Mouse (Mus musculus) B cell, adult 2 months (primary cell): ENCODE data around the gene Fam102b.

Experiments used
- DNase-seq, 2 experiments: peaks; one replicate each; pipeline ENCODE4 v3.0.0; 2022

Gene Fam102b

DNA sequence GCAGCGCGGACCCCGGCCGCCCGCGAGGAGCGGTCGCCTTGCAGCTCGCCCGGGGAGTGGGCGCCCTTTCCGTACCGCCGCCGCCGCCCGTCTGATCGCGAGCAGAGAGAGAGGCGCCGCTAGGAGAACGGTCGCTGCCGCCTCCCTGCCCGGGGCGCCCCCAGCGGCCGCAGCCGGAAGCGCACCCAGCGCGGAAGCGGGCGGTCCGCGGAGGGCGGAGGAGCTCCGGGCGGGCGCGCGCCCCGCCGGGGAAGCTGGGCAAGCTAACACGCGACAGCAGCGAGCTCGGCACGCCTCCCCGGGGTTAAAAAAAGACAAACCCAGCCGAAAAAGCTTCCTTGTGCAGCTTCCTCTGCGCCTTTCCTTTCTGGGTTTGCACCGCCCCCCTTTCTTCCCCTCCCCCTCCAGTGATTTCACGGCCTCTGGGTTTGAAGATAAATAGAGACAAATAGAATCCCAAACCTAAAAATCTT, at the start of gene Fam102b:
Gene Fam102b, minus strand, starts transcription at position 93 of the 473 bp plus-strand sequence.
- DNase-seq: peak; percentile 94 to 96

DNA sequence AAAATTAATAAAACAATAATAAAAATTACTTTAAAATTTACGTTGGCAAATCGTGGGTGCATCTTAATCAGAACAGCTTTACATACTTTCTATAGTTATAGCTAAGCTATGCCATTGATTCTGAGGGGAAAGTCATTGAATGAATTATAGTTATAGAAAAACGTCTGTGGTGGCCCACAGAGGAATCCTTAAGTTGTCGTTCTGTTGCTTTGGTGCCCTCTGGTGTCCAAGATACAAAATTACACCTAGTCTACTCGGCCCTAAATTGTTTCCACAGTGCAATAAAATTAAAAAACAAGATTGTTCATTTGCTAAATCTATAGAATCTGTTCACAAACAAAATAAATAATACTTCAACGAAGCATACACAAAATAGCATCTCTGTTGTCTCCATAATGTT, 35.6 kb upstream of the Fam102b start:
- DNase-seq: peak; percentile 62 to 71

DNA sequence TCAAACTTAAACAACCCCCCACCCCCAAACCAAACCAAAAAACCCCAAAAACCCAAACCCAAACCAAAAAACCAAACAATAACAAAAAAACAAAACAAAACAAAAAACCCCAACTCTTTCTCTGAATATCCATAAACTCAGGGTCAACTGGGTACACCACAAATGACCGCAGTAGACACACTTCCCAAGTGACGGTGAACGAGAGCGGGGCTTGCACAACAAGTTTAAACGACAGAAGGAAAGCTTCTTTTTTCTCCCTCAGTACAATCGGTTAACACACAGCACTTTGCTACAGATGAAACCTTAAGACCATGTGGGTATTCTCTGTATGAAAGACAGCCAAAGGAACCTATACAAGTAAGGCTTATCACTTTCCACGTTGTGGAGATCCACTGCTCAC, 35.0 kb upstream of the Fam102b start:
- no peak for DNase-seq

DNA sequence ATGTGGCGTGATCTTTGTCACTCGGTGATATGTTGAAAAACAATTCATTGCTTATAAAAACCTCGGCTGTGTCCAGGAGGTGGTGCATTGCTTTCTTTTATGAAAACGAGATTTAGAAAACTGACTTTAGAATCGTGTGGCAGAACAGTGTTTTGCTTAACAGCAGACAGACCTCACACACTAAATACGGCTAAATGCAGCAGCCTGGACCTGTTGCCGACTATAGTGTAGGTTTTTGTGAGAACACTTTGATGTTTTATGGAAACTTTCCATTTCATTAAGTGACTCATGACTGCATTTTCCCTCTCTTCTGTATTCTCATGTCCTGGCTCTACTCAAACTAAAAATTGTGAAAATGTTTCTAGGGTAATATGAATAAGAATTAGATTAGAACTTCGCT, 32.5 kb upstream of the Fam102b start:
- no peak for DNase-seq

DNA sequence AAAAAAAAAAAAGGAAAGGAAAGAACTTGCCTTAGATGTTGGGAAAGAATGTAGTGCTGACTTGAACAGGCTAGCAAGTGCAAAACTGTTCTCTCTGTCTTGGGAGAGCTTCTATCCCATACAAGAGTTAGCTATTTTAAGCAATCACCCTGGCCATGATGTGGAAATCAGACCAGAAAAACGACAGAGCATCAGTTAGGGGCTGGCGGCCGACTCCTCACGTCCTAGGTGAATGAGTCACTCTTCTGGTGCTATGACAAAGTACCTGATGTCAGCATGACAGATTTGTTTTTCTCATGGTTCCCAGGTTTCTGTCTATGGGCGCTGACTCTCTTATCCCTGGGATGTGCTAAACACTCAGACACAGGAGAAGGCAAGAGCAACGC, 24.5 kb upstream of the Fam102b start:
- DNase-seq: no peak

DNA sequence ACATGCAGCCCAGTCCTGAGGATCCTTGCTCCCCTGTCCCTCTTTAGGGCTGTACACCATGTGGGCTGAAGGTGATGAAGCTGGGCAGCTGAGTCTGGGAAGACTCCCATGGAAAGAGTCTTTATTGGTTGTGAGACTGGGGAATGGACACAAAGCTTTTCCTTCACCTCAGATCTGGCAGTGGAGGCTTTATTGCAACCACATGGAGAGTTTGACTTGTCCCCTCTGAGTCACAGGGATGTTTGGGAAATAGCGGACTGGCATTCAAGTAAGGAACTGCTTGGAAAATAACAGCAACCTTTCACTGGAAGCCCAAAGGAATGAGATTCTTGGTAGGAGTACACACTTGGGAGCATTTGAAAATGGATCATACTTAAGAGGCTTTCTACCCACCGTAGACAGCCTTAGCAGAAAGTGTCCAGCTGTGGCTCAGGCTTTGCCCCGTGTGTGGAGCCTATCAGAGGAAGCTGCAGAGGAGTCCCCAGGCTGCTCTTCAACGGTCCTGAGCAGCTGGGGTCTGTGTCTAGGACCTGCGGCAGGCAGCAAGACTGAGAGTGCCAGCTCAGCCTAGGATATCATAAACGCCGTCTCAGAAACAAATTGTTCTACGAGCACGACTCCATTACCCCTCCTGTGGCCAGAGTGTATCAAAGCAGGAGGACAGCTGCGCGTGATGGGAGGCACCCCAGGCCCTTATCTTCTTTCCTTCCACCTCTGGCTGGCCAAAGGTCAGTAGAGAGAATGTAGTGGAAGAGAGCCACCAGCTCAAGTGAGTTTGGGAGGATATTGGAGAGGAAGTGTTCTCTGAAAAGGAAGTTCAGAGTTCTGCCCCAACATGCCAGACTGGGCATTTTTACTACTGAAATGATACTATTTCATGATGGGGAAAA, 23.9 kb upstream of the Fam102b start:
- DNase-seq: peak; percentile 9 to 14

DNA sequence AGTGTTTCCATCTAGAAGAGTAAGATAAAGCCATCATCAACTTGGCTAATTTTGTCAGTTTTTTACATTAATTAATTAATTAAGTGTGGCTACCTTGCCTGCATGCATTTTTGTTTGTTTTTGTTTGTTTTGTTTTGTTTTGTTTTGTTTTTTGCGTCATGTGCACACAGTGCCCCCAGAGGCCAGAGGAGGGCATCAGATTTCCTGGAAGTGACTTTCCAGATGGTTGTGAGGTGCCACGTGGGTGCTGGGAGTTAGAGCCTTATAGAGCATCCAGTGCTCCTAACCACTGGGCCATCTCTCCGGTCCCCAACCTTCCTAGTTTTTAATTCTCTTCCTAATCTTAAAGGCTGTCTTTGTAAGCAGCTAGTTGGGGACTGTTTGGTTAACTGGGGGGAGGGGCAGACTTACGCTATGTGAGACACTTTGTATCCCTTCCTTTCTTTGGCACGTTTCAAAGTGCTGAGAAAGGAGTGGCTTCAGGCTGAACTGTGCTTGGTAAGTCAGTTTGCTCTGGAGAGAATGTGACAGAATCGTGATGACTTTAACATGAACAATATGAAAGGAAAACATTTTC, 20.4 kb upstream of the Fam102b start:
- no peak for DNase-seq

DNA sequence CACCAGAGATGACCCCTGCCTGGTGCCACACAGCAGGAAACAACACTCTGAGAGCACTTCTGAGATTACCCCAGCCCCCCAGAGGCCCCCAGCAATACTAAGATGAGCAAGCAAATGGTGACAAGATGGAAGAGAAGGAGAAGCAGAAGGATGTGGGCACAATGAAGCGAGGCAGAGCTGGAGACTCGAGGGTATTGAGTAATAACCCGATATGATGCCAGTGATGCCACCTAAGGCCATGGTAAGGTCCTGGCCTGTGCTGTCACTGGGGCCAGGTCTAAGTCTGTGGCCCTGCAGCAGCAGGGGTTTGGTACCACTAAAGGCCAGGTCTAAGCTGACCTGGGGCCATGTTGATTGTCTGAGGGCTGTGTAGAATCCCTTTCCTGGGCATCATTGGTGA, 19.0 kb upstream of the Fam102b start:
- no peak for DNase-seq

DNA sequence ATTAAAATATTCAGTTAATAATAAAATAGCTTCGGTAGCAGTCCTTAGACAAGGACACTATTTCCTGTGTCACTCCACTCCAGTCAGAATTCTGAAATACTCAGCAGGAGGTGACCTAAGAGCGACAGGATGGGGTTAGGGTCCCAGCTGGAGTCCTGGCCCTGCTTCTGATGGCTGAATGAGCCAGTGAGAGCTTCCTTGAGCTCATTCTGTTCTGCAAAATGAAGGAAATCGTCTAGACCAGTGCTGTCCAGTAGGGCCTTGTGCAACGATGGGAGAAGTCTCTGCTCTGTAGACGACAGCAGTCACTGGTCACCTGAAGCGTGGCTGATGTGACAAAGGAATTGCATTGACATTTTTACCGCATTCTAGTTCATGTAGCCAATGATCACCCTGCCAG, 16.0 kb upstream of the Fam102b start:
- DNase-seq: no peak

DNA sequence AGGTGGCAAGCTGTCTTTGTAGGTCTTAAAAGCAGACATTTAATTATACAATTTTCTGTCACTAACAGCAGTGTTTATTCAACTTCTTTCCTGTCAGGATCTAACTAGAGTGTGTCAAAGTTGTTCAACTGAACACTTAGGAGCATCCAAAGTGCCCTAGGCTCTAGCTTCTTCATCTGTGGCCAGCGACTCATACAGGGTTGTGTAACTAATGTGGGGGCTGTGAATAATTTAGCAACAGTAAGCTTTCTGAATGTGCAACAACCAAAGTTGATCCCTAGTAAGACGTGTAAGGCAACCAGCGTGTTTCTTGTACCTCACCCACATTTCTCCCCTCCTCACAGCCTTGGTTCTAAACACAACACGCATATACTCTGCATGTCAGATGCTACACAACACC, 13.5 kb upstream of the Fam102b start:
- no peak for DNase-seq

DNA sequence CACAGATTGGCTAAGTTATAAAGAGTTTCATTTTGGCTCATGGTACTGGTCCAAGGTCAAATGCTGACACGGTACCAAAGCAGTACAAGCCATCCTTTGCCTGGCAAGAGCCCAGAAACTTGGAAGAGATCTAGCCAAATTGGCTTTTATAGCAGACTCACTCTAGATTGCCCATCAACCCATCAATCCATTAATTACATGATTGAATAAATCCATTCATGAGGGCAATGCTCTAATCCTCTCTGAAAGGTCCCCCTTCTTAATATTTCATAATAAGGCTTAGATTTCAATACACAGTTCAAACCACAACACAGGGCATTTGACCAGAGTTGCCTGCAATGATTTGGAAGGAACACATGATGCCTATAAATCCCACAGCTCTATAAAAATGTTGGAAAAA, 7.0 kb upstream of the Fam102b start:
- no peak for DNase-seq

DNA sequence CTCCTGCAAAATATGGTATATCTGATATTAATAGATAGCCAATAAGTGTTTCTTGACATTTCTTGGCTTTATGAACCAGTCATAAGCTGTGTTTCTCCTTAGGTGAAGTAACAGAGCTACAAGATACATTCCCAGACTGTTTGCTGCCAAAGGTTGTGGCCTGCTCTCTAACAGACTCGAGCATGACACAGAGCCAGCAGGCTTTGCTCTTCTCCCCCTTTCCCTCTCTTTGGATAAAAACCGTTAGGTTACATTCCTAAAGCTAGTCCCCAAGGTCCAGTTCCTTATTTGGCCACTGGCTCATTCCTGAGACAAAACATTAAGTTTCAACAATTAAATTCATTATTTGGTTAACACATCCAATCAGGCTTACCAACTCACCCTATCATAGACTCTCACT, 4.9 kb upstream of the Fam102b start:
- DNase-seq: no peak

DNA sequence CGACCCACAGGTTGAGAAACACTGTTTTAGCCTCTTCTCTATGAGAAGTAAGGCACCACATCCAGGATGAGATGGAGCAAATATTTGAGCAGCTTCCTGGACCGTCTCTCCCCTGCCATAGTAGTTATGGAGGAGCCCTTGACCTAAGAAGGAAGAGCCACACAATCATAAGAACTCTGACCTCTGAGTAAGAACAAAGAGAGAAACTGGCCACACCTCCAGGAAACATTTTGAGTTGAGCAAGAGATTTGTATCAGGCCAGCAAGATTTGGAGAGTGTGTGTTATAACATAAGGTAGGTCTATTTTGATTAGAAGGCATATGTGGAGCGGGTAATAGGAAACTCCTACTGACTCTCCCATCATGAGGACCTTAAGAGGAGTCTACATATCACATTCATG, 4.2 kb upstream of the Fam102b start:
- no peak for DNase-seq

DNA sequence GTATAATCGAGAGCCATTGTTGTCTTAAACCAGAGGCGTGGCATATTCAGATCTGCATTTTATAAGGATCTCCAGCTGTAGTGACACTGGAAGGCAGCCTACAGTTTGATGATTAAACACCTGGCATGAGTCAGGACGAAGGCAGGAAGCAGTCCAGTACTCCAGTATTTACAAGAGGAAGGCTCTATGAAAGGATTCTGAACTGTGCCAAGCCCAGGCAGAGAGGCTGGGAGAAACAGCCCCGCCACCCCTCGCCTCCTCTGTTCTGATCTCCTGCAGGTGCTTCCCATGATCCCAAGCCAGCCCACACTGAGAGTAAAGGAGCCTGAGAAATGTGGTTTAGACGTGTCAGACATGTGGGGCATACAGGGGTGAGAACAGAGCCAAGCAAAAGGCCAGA, 3.4 kb upstream of the Fam102b start:
- DNase-seq: no peak

DNA sequence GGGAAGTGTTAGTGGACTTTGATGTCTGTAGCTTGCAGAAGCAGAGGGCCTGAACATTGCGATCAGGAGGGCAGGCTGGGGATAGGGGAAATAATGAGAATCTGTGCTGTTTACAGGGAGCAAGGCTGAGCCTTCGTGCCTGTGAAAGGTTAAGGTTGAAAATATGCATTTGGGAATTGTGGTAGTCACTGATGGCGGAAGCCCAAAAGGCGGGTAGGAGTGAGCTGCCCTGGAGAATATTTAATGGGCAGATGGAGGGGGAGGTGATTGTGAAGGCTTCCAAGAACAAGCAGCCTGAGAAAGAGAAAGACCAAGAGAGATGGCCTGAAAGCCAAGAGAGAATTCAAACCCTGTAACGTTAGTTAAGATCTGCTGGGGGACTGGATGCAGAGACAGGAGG, 2.3 kb upstream of the Fam102b start:
- no peak for DNase-seq

DNA sequence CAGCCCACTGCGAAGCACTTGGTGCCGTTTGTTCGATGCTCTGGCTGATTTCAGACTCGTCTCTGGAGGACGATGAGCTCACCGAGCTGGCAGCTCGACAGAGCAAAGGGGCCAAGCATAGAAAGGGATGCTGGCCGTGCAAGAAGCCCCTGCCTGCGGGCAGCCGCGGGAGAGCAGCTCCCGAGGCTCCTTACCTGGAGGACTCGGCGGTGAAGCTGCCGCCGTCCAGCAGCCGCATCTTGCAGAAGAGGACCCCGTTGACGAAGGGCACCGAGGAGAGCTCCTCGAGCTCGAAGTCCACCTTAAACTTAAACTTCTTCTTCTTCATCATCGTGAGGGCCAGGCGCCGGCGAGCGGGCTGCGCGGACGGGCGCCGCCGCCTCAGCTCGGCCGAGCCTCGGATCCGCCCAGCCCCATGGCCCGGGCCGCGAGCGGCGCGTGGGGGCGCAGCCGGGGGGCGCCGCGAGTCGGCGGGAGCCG, 376 bp downstream of the Fam102b start:
- DNase-seq: no peak

DNA sequence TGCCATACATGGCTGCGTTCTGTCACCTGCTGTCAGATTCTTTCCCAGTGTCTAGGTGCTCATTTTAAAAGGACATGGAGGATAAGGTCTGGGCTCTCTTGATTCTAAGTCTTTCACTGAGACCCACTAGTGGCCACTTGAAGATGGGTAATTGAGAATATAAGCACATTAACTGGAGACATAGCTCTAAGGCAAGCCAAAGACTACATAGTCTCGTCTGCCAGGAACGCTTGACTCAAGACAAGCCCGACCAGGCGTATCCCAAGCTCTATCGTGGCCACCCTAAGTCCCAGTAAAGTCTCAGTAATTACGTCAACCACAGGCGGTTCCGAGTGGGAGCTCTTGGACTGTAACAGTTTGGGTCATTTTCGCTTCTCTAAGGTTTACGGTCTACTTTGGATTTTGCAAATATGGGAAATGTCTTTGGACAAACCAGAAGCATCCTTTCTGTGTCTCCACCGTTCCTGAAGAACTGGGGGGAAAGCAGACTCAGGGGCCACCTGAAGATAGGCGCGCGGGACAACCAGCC, 881 bp downstream of the Fam102b start:
- peak; percentile 22 to 26 for DNase-seq

DNA sequence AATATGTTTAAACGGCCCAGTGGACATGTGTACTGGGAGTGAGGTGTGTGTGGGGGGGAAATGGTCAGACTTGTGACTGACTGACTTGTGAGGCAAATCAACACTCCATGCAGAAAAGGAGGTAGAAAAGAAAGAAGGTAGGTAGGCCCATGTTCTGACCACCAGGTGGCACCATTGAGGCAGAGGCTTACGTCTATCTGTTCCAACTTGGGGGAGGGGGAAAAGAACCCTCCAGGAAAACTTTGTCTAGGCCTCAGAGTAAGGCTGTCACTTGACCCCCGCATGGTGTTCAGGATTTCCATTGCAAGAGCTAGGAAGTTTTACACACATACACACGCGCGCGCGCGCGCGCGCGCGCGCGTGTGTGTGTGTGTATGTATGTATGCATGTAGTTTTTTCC, 1.8 kb downstream of the Fam102b start:
- peak; percentile 82 to 83 for DNase-seq

DNA sequence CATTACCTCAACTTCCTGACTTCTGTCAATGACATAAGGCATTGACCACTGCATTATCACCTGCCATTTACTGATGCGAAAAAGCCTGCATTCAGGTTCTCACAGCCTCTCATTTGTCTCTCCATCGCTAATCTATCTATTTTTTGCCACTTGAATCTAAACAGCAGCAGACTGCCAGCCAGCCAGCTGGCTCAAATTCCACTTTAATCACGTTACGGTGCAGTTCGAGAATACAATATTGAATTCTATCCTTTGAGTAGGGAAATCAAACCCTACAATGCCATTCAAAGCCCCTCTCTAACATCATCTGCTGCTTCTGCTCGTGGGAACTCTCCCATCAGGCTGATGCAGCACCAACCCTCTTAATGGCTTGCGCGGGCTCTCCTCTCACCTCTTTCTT, 4.3 kb downstream of the Fam102b start:
- DNase-seq: no peak

DNA sequence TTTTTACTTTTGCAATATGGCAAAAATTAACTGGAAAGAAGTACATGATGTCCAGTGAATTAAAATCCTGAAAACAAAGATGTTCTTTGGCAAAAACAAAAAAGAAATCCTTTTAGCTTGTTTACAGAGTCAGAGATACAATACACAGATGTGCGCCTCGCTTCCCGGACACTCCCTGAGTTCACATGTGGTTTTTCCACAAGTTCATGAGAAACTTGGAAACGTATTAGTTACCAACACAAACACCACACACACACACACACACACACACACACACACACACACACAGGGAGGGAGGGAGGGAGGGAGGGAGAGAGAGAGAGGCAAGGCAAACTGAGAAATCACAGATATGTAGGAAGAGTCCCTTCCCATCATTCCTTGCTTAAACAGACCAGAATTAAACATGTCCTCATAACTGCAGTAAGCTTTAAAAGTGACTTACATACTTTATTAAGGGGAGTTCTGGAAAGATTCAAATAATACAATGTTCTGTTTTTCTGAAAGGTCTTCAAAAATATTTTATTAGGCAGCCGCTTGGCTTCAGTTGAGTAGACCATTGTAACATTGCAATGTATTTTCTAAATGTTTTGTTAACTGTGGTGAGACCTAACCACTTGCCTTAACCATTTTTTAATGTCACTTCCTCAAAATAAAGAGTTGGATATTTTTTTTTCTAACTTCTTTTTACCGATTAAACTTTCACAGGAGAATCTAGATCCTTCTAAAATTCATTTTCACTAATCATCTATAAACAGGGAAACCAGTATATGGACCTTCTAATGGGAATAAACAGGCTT, 5.5 kb downstream of the Fam102b start:
- no peak for DNase-seq

DNA sequence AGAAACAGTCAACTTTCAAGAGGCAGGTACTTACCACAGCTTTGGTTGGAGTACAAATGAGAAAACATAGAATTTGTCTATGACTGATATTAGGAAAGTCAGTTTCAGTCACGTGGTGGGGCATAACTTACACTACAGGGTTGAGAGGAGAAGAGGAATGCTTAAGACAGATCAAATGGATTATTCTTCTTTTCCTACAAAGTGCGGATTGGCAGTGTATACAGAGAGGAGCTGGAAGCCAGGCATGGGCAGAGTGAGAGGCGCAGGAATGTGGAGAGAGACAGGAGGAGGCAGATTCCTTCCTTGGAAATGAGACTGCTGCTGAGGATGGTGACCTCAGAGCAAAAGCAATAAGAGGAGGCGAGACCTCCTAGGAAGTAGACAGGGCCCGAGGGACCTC, 9.1 kb downstream of the Fam102b start:
- DNase-seq: no peak

DNA sequence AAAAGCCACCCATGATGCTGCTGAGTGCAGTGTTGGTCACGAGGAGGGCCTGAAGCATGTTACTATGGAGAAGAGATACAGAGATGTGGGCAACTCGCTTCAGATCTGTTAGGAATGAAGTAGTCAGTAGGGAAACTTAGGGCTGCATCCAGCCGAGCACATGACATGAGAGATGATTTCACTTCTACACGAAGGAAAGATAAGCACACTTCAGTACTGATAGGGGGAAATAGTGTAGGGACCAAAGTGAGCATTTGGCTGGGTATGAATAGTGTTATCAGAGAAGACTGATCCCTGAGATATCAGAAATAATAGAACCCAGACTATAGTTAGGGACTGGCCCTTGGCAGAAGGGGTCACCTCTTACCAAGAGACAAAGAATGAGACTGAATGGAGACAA, 14.8 kb downstream of the Fam102b start:
- no peak for DNase-seq
